Mouse (Mus musculus) neutrophil, adult 59 days (primary cell): Measurements from ENCODE around the gene Prl8a1. TPM values are rescaled to one million over a fixed set of nuclear protein-coding genes. Genes with fewer than 3 reads are reported as not detected.

Source experiments
- total RNA-seq, 2 experiments: library from RNA; stranded (reverse); gene quantifications; 1 replicate in 1 of 2; 2 replicates in 1 of 2; pipeline ENCODE4 v1.2.4; 2023

Gene Prl8a1
- total RNA-seq: not detected

DNA sequence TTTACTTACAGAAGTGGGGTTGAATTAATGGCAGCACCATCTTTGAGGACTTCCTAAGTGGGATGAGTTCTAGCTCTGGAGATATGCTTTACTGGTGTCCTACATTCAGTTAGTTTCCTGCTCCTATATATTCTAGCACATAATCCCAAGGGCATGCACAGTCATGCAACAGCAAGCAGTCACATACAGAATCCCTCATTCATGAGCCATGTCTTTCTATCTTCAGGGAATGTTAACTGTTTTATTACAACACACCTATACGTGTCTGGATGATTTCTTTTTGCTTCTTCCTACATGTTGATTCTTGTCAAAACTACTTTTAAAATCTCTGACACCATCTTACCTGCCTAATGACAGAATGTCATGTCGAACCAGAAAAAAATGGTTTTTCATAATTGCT, at the start of gene Prl8a1:
Gene Prl8a1, minus strand, starts transcription at position 101 of the 400 bp plus-strand sequence.

DNA sequence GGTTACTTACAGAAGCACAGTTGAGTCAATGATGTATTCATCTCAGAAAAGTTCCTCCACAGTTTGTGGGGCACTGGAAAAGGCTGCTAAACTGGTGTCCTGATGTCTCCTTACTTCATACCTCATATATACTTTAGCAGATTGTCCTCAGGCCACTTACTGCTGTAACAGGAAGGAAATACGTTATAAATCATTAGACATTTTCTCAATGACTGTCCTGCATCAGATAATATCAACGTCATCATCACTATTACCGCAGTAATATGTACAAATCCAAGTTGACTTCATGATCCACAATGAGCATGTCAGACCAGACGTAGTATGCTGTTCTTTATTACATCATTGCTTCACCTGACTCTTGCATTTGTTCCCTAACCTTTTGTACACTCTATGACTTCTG, 28.5 kb upstream of the Prl8a1 start, which contains the start of gene Prl7b1:
Gene Prl7b1, minus strand, starts transcription at position 101 of the 400 bp plus-strand sequence.

GRCm38 (mm10) chr13:27564506-27564905, 17.5 kb downstream of the Prl8a1 start, which contains the start of gene Prl8a9:
Prl8a9 (minus strand) TSS chr13:27564606.

Other genes with a start within 250 kb of the Prl8a1 start
- not detected for gene Prl8a2, start 236.5 kb downstream of the Prl8a1 start, total RNA-seq
- not detected for gene Prl2b1, start 191.3 kb downstream of the Prl8a1 start, total RNA-seq
- not detected for gene Prl8a6, start 143.5 kb downstream of the Prl8a1 start, total RNA-seq
- gene Prl8a8, start 69.0 kb downstream of the Prl8a1 start, total RNA-seq: not detected
- gene Prl8a9, start 17.6 kb downstream of the Prl8a1 start, total RNA-seq: not detected
- not detected for gene Prl7b1, start 28.4 kb upstream of the Prl8a1 start, total RNA-seq
- not detected for gene Prl7a1, start 60.3 kb upstream of the Prl8a1 start, total RNA-seq
- not detected for gene Prl7a2, start 85.9 kb upstream of the Prl8a1 start, total RNA-seq
- gene Prl7d1, start 134.6 kb upstream of the Prl8a1 start, total RNA-seq: not detected
- not detected for gene Prl7c1, start 198.6 kb upstream of the Prl8a1 start, total RNA-seq
- not detected for gene Prl2a1, start 219.5 kb upstream of the Prl8a1 start, total RNA-seq